Mouse (Mus musculus): Measurements from ENCODE around the gene Atp13a4. TPM values are rescaled to one million over a fixed set of nuclear protein-coding genes. Genes with fewer than 3 reads are reported as not detected.

The Atp13a4 gene
- polyA plus RNA-seq, 1 experiment from 2014 or later, result 0.14 TPM

- DNase-seq (ENCODE audit: low spot score), result no peak
- Histone ChIP-seq H3K27me3 (replicated peaks; ENCODE audit: control insufficient read depth, insufficient read depth, low read length) (0 out of 2 replicates have a peak, but pooled peaks cover 3% of the 10 kb centered on the region), H3K4me2 (no peak overlapping the region), H3K4me3 (ENCODE audit: low read depth, low read length) (no peak overlapping the region), H3K9ac (ENCODE audit: low read depth, low read length) (no peak overlapping the region), H3K27ac (ENCODE audit: low read depth, low read length) (no peak overlapping the region), H3K4me1 (replicated peaks; ENCODE audit: control insufficient read depth, insufficient read depth, low read length) (no peaks in the 10 kb centered on the region), H3K36me3 (ENCODE audit: control insufficient read depth, insufficient read depth, low read length) (no peaks in the 10 kb centered on the region), H3K9me3 (ENCODE audit: control insufficient read depth, low read length) (no peaks in the 10 kb centered on the region)
- WGBS, result 74% methylated on average over 11 of the region's 11 CpGs
- ATAC-seq (replicated peaks; ENCODE audit: low FRiP score), result no peak
These were observed 3.4 kb downstream of the Atp13a4 start for GRCm38 (mm10) chr16:29541261-29541683.

DNA sequence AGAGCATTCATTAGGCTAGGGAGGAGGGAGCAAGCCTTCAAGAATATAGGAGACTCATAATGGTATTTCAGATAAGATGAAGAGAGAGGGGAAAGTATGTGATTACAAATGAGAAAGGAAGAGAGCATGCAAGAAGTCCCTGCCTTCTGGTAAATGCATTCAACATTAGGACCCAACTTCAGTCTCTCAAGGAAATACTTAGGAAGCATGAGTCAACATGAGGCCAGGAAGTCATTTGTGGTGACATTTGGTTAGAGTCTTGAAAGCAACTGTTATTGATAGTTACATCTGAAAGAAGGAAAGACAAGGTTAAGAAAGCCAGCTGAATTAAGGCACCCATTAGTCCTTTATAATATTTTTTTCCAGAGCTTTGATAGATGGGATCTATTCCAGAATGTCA, 4.8 kb downstream of the Atp13a4 start:
- DNase-seq (ENCODE audit: low spot score), result no peak
- no peak overlapping the region for H3K4me3 ChIP-seq (ENCODE audit: low read depth, low read length)
- no peaks in the 10 kb centered on the region for H3K9me3 ChIP-seq (ENCODE audit: control insufficient read depth, low read length)
- no peak for ATAC-seq (replicated peaks; ENCODE audit: low FRiP score)
- no peak overlapping the region for H3K4me2 ChIP-seq
- no peak overlapping the region for H3K9ac ChIP-seq (ENCODE audit: low read depth, low read length)
- H3K4me1 ChIP-seq (replicated peaks; ENCODE audit: control insufficient read depth, insufficient read depth, low read length), result no peaks in the 10 kb centered on the region
- no peaks in the 10 kb centered on the region for H3K36me3 ChIP-seq (ENCODE audit: control insufficient read depth, insufficient read depth, low read length)
- H3K27ac ChIP-seq (ENCODE audit: low read depth, low read length), result no peak overlapping the region
- H3K27me3 ChIP-seq (replicated peaks; ENCODE audit: control insufficient read depth, insufficient read depth, low read length), result 0 out of 2 replicates have a peak, but pooled peaks cover 3% of the 10 kb centered on the region

GRCm38 (mm10) chr16:29536411-29537204, 8.1 kb downstream of the Atp13a4 start:
- no peak overlapping the region for H3K9ac ChIP-seq (ENCODE audit: low read depth, low read length)
- no peak overlapping the region for H3K4me2 ChIP-seq
- DNase-seq (ENCODE audit: low spot score) (no peak), ATAC-seq (replicated peaks; ENCODE audit: low FRiP score) (no peak)
- 78% methylated on average over 15 of the region's 15 CpGs for WGBS
- 0 out of 2 replicates have a peak, but pooled peaks cover 3% of the 10 kb centered on the region for H3K27me3 ChIP-seq (replicated peaks; ENCODE audit: control insufficient read depth, insufficient read depth, low read length)
- no peaks in the 10 kb centered on the region for H3K9me3 ChIP-seq (ENCODE audit: control insufficient read depth, low read length)
- no peak overlapping the region for H3K27ac ChIP-seq (ENCODE audit: low read depth, low read length)
- H3K36me3 ChIP-seq (ENCODE audit: control insufficient read depth, insufficient read depth, low read length), result no peaks in the 10 kb centered on the region
- no peaks in the 10 kb centered on the region for H3K4me1 ChIP-seq (replicated peaks; ENCODE audit: control insufficient read depth, insufficient read depth, low read length)
- no peak overlapping the region for H3K4me3 ChIP-seq (ENCODE audit: low read depth, low read length)

DNA sequence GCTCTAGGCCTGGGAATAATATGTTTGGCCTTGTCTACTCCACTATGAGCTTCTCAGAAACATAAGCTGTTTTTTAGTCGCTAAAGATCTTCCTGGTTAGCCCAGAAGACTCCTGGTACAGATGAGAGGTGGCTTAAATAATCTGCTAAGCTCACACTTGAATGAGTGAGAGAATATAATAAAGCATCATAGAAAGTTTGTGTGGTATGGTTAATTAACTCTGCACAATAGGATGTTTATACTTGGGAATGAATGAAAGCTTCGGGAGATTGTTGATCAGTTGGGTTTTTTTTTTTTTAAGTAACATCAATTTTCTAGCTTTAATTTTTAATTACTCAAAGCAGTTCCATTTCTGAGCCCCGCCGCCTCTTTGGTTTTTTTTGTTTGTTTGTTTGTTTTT, 8.8 kb downstream of the Atp13a4 start:
- Histone ChIP-seq H3K4me2 (no peak overlapping the region), H3K4me1 (replicated peaks; ENCODE audit: control insufficient read depth, insufficient read depth, low read length) (no peaks in the 10 kb centered on the region), H3K36me3 (ENCODE audit: control insufficient read depth, insufficient read depth, low read length) (no peaks in the 10 kb centered on the region), H3K9ac (ENCODE audit: low read depth, low read length) (no peak overlapping the region), H3K9me3 (ENCODE audit: control insufficient read depth, low read length) (no peaks in the 10 kb centered on the region), H3K4me3 (ENCODE audit: low read depth, low read length) (no peak overlapping the region), H3K27ac (ENCODE audit: low read depth, low read length) (no peak overlapping the region), H3K27me3 (replicated peaks; ENCODE audit: control insufficient read depth, insufficient read depth, low read length) (no peaks in the 10 kb centered on the region)
- 77% methylated on average over 4 of the region's 4 CpGs for WGBS
- DNase-seq (ENCODE audit: low spot score) (no peak), ATAC-seq (replicated peaks; ENCODE audit: low FRiP score) (no peak)

- ATAC-seq (replicated peaks; ENCODE audit: low FRiP score), result no peak
- Histone ChIP-seq H3K4me1 (replicated peaks; ENCODE audit: control insufficient read depth, insufficient read depth, low read length) (no peaks in the 10 kb centered on the region), H3K4me2 (no peak overlapping the region), H3K27me3 (replicated peaks; ENCODE audit: control insufficient read depth, insufficient read depth, low read length) (no peaks in the 10 kb centered on the region), H3K4me3 (ENCODE audit: low read depth, low read length) (no peak overlapping the region), H3K27ac (ENCODE audit: low read depth, low read length) (no peak overlapping the region), H3K9me3 (ENCODE audit: control insufficient read depth, low read length) (no peaks in the 10 kb centered on the region), H3K36me3 (ENCODE audit: control insufficient read depth, insufficient read depth, low read length) (no peaks in the 10 kb centered on the region), H3K9ac (ENCODE audit: low read depth, low read length) (no peak overlapping the region)
- WGBS, result 68% methylated on average over 6 of the region's 6 CpGs
- no peak for DNase-seq (ENCODE audit: low spot score)
These were observed 11.0 kb downstream of the Atp13a4 start for GRCm38 (mm10) chr16:29533641-29534040.

DNA sequence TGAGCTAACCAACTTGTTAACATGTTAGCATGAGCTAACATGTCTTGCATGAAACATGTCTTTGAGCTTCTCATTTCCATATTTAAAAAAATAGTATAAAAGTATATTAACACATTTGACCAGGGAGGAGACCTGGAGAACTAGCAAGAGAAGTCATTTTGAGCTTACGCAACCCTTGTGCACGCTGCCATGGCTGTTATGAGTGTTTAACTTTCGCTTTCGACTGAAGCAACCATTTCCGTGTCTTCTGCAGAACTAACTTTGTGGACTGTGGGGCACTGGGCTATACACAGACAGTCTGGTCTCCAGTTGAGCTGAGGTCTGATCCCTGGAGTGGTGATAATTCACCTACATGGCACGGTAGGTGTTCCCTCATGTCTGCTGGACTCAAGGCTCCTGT, 17.6 kb downstream of the Atp13a4 start:
- H3K36me3 ChIP-seq (ENCODE audit: control insufficient read depth, insufficient read depth, low read length), result no peaks in the 10 kb centered on the region
- no peak for ATAC-seq (replicated peaks; ENCODE audit: low FRiP score)

GRCm38 (mm10) chr16:29526585-29526984, 18.1 kb downstream of the Atp13a4 start:
- DNase-seq (ENCODE audit: low spot score) (no peak), ATAC-seq (replicated peaks; ENCODE audit: low FRiP score) (no peak)
- 81% methylated on average over 8 of the region's 8 CpGs for WGBS
- Histone ChIP-seq H3K9me3 (ENCODE audit: control insufficient read depth, low read length) (no peaks in the 10 kb centered on the region), H3K9ac (ENCODE audit: low read depth, low read length) (no peak overlapping the region), H3K4me3 (ENCODE audit: low read depth, low read length) (no peak overlapping the region), H3K27ac (ENCODE audit: low read depth, low read length) (no peak overlapping the region), H3K27me3 (replicated peaks; ENCODE audit: control insufficient read depth, insufficient read depth, low read length) (no peaks in the 10 kb centered on the region), H3K4me2 (no peak overlapping the region), H3K36me3 (ENCODE audit: control insufficient read depth, insufficient read depth, low read length) (no peaks in the 10 kb centered on the region), H3K4me1 (replicated peaks; ENCODE audit: control insufficient read depth, insufficient read depth, low read length) (no peaks in the 10 kb centered on the region)

More for the DNA sequence above, 17.6 kb downstream of the Atp13a4 start:
- H3K27ac ChIP-seq (ENCODE audit: low read depth, low read length), result no peak overlapping the region
- H3K4me2 ChIP-seq, result no peak overlapping the region
- H3K27me3 ChIP-seq (replicated peaks; ENCODE audit: control insufficient read depth, insufficient read depth, low read length), result no peaks in the 10 kb centered on the region
- H3K4me3 ChIP-seq (ENCODE audit: low read depth, low read length), result no peak overlapping the region
- no peaks in the 10 kb centered on the region for H3K9me3 ChIP-seq (ENCODE audit: control insufficient read depth, low read length)
- no peak for DNase-seq (ENCODE audit: low spot score)
- 78% methylated on average over 6 of the region's 6 CpGs for WGBS
- H3K4me1 ChIP-seq (replicated peaks; ENCODE audit: control insufficient read depth, insufficient read depth, low read length), result no peaks in the 10 kb centered on the region
- no peak overlapping the region for H3K9ac ChIP-seq (ENCODE audit: low read depth, low read length)

DNA sequence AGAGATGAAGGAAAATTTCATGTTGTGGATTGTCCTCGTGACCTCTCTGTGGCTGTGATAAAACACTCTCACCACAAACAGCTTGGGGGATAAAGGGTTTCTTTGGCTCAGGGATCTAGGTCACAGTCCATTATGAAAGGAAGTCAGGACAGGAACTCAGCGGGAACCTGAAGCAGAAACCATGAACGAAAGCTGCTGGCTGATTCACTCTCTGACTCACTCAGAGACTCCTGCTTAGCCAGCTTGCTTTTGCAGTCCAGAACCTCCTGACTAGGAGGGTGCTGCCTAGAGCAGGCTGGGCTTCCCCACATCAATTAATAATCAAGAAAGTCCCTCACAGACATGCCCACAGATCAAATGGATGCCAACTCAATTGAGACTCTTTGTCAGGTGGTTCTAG, 32.2 kb downstream of the Atp13a4 start:
- H3K4me3 ChIP-seq (ENCODE audit: low read depth, low read length), result no peak overlapping the region
- H3K4me1 ChIP-seq (replicated peaks; ENCODE audit: control insufficient read depth, insufficient read depth, low read length), result no peaks in the 10 kb centered on the region
- no peaks in the 10 kb centered on the region for H3K9me3 ChIP-seq (ENCODE audit: control insufficient read depth, low read length)
- H3K9ac ChIP-seq (ENCODE audit: low read depth, low read length), result no peak overlapping the region
- DNase-seq (ENCODE audit: low spot score) (no peak), ATAC-seq (replicated peaks; ENCODE audit: low FRiP score) (no peak)
- H3K27me3 ChIP-seq (replicated peaks; ENCODE audit: control insufficient read depth, insufficient read depth, low read length), result no peaks in the 10 kb centered on the region
- H3K36me3 ChIP-seq (ENCODE audit: control insufficient read depth, insufficient read depth, low read length), result no peaks in the 10 kb centered on the region
- H3K27ac ChIP-seq (ENCODE audit: low read depth, low read length), result no peak overlapping the region
- WGBS, result 66% methylated on average over 3 of the region's 3 CpGs
- H3K4me2 ChIP-seq, result no peak overlapping the region

DNA sequence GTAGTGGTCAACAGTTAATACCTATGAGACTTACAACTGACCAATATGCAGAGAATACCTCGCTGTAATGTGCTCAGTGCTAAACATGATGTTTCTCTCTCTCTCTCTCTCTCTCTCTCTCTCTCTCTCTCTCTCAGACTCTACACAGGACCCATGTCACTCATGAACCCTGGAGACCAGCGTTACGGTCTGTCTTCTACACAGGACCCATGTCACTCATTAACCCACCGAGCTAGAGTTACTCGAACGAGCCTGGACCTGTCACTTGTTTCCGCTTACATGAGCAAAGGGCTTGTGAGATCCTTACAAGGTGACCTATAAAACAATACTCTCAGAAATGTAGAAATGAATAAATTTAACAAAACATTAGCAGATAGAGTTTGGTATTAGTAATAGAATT, 33.9 kb downstream of the Atp13a4 start:
- no peak for ATAC-seq (replicated peaks; ENCODE audit: low FRiP score)
- no peak for DNase-seq (ENCODE audit: low spot score)
- no peak overlapping the region for H3K27ac ChIP-seq (ENCODE audit: low read depth, low read length)
- H3K4me2 ChIP-seq, result no peak overlapping the region
- no peak overlapping the region for H3K9ac ChIP-seq (ENCODE audit: low read depth, low read length)
- H3K4me1 ChIP-seq (replicated peaks; ENCODE audit: control insufficient read depth, insufficient read depth, low read length), result no peaks in the 10 kb centered on the region
- no peaks in the 10 kb centered on the region for H3K9me3 ChIP-seq (ENCODE audit: control insufficient read depth, low read length)
- no peaks in the 10 kb centered on the region for H3K27me3 ChIP-seq (replicated peaks; ENCODE audit: control insufficient read depth, insufficient read depth, low read length)
- no peaks in the 10 kb centered on the region for H3K36me3 ChIP-seq (ENCODE audit: control insufficient read depth, insufficient read depth, low read length)
- no peak overlapping the region for H3K4me3 ChIP-seq (ENCODE audit: low read depth, low read length)
- 78% methylated on average over 7 of the region's 7 CpGs for WGBS

Measured in liver, embryonic 11.5 days (tissue).